Mouse (Mus musculus) T-helper 2 cell (primary cell): ENCODE measurements around the gene 2310002L09Rik.
"Not testable (repeated sequence)": the region's sequence is repeated elsewhere in the genome, so short reads cannot be mapped to it uniquely, and the experiment has no call there.

Experiments
- in situ Hi-C: fragments of 300-600 bp; cut with MboI, MseI; formaldehyde crosslinking; loops from one replicate; pipeline ENCODE4 v1.15.1; 2025; ENCODE audit warnings: high pct_unique_total_duplicates

The 2310002L09Rik gene

GRCm38 (mm10) chr4:73950375-73950896, at the start of gene 2310002L09Rik:
2310002L09Rik (minus strand) TSS chr4:73950846.
- in situ Hi-C loops: no loop called here

- in situ Hi-C loops: no loop called here
These were observed 29.8 kb upstream of the 2310002L09Rik start for GRCm38 (mm10) chr4:73980454-73980853.

GRCm38 (mm10) chr4:73920660-73921059, 30.0 kb downstream of the 2310002L09Rik start, which contains the start of gene Gm11756:
Gm11756 (minus strand) TSS chr4:73920760.
- in situ Hi-C loops: loop anchor here (5.0 kb wide), 1 partner anchor 33 kb away; no protein-coding TSS in a partner anchor

- in situ Hi-C loops: not testable (repeated sequence)
These were observed 44.8 kb downstream of the 2310002L09Rik start, which contains the start of gene Gm13871 for GRCm38 (mm10) chr4:73905853-73906252. Gm13871 (minus strand) TSS chr4:73905953.

- in situ Hi-C loops: not testable (repeated sequence)
These were observed 59.6 kb downstream of the 2310002L09Rik start, which contains the start of gene Gm11757 for GRCm38 (mm10) chr4:73891012-73891411. Gm11757 (minus strand) TSS chr4:73891112.
